Mouse (Mus musculus) heart, embryonic 15.5 days (tissue): ENCODE measurements around the gene Txnip. TPM values are rescaled to one million over a fixed set of nuclear protein-coding genes. Genes with fewer than 3 reads are reported as not detected.

Source experiments
- ATAC-seq: fragments of 200-750 bp; cut with Nextera tagmentation; replicated peaks from 2 replicates; pipeline ENCODE4 v1.8.0; 2017; ENCODE audit warnings: low read depth, moderate TSS enrichment; ENCODE audit not compliant: insufficient number of reproducible peaks, insufficient read depth, low FRiP score
- H3K27ac ChIP-seq: fragments of 300-500 bp; sonication (generic); 2 replicates; pipeline ENCODE4 v1.5.1; 2015; ENCODE audit warnings: mild to moderate bottlenecking, inconsistent platforms
- H3K27me3 ChIP-seq: fragments of 300-500 bp; sonication (generic); 2 replicates; pipeline ENCODE4 v1.6.1; 2015; ENCODE audit warnings: inconsistent platforms
- H3K36me3 ChIP-seq: fragments of 300-500 bp; sonication (generic); 2 replicates; pipeline ENCODE4 v1.6.1; 2015; ENCODE audit warnings: mild to moderate bottlenecking, inconsistent platforms
- H3K4me1 ChIP-seq: fragments of 300-500 bp; sonication (generic); replicated peaks from 2 replicates; pipeline ENCODE4 v1.6.1; 2015; ENCODE audit warnings: inconsistent platforms
- H3K4me2 ChIP-seq: fragments of 300-500 bp; sonication (generic); 2 replicates; pipeline ENCODE4 v1.6.1; 2015; ENCODE audit warnings: inconsistent platforms, mild to moderate bottlenecking, moderate library complexity
- H3K4me3 ChIP-seq: fragments of 300-500 bp; sonication (generic); 2 replicates; pipeline ENCODE4 v1.5.1; 2015; ENCODE audit warnings: mild to moderate bottlenecking, inconsistent platforms
- H3K9ac ChIP-seq: fragments of 300-500 bp; sonication (generic); 2 replicates; pipeline ENCODE4 v1.6.1; 2015; ENCODE audit warnings: mild to moderate bottlenecking, inconsistent platforms
- H3K9me3 ChIP-seq: fragments of 300-500 bp; sonication (generic); replicated peaks from 2 replicates; pipeline ENCODE4 v1.6.1; 2016; ENCODE audit warnings: inconsistent platforms
- WGBS: fragments of 180-500 bp; shearing (Covaris S2); methylation state at CpG from one replicate; pipeline ENCODE4 v1.1.7; 2015; ENCODE audit warnings: mixed read lengths; 5-methylcytosine and 5-hydroxymethylcytosine counted together
- polyA plus RNA-seq: library from polyadenylated mRNA; unstranded; fragments of >200 nt; fragmentation: Nextera tagmentation; extraction: Ambion mirVana; gene quantifications from 2 replicates; pipeline ENCODE4 v1.2.1, GENCODE M21; 2015

Txnip gene
- polyA plus RNA-seq, 1 experiment from 2014 or later = 208 TPM

DNA sequence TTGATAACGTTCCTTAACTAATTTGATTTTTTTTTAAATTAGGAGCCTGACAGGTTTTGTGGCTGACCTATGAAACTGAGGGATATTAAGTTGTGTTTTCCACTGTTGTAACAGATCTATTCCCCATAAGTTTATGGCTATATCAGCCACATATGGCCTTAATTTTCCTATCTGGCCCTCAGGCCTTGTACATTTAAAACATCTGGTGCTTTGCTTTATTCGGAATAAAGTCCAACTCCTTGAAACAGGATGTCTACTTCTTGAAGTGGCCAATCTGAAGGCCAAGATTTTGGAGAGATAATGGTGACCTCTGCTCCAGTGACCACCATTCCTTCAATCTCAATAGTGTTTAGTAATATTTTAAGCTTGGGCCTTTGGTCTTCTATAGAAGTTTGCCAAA lies 18.4 kb upstream of the Txnip start:
- no peak for ATAC-seq
- Histone ChIP-seq H3K36me3 (no peaks in the 10 kb centered on the region), H3K4me2 (no peak overlapping the region), H3K9ac (no peak overlapping the region), H3K9me3 (no peaks in the 10 kb centered on the region), H3K27ac (no peak overlapping the region), H3K4me3 (no peak overlapping the region), H3K27me3 (no peaks in the 10 kb centered on the region), H3K4me1 (peaks cover 4% of the 10 kb centered on the region)
- 64% methylated on average over 2 of the region's 2 CpGs for whole genome bisulfite sequencing

DNA sequence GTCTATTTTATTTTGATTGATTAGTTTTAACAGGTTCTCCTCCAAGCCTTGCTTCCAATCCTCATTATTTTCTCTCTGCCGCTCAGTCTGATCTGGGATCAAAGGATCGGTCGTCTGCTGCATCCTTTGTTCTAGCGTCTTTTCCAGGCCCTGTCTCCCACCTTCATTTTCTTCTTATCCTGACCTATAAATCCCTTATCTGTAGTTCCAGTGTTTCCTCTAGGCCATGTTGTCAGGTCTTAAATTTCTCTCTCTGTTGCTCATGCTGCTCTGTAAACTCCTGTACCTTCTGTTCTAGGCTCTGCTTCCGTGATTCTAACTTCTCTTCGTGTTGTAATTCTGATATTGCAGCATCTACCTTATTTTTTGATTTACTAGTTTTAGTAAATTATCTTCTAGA lies 17.0 kb upstream of the Txnip start:
- 44% methylated on average over 6 of the region's 6 CpGs for WGBS
- Histone ChIP-seq H3K27ac (no peak overlapping the region), H3K4me1 (peaks cover 4% of the 10 kb centered on the region), H3K27me3 (no peaks in the 10 kb centered on the region; the same call in 1 of the 2 replicates), H3K4me2 (no peak overlapping the region), H3K4me3 (no peak overlapping the region), H3K9ac (no peak overlapping the region), H3K36me3 (no peaks in the 10 kb centered on the region), H3K9me3 (no peaks in the 10 kb centered on the region)
- no peak for ATAC-seq

GRCm38 (mm10) chr3:96541328-96542078 lies 16.3 kb upstream of the Txnip start:
- WGBS = 22% methylated on average over 14 of the region's 14 CpGs
- Histone ChIP-seq H3K27me3 (no peaks in the 10 kb centered on the region; the same call in 1 of the 2 replicates), H3K9ac (no peak overlapping the region), H3K27ac (no peak overlapping the region), H3K4me1 (peaks cover 4% of the 10 kb centered on the region), H3K4me3 (no peak overlapping the region), H3K9me3 (no peaks in the 10 kb centered on the region), H3K36me3 (no peaks in the 10 kb centered on the region), H3K4me2 (no peak overlapping the region)
- ATAC-seq = no peak

DNA sequence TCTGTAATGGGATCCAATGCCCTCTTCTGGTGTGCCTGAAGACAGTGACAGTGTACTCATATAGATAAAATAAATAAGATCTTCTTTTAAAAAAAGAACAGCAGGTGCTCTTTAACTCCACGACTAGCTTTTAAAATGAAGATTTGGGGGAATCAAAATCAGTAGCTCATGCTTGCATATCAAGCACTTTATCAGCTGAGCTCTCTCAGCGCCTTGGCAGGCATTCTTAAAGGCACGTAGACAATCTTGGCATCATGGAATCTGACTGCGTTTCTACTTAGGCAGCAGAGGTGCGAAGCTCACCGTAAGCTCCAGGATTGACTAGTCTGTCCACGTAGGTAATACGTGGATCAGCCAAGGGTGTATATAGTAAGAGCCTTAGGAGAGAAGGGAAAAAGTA lies 15.2 kb upstream of the Txnip start:
- no peak overlapping the region for H3K4me2 ChIP-seq
- no peak overlapping the region for H3K4me3 ChIP-seq
- ATAC-seq = no peak
- no peaks in the 10 kb centered on the region for H3K36me3 ChIP-seq
- no peak overlapping the region for H3K9ac ChIP-seq
- no peaks in the 10 kb centered on the region for H3K9me3 ChIP-seq
- peaks cover 4% of the 10 kb centered on the region for H3K4me1 ChIP-seq
- H3K27me3 ChIP-seq = no peaks in the 10 kb centered on the region; the same call in 1 of the 2 replicates
- 60% methylated on average over 8 of the region's 8 CpGs for WGBS
- H3K27ac ChIP-seq = no peak overlapping the region

DNA sequence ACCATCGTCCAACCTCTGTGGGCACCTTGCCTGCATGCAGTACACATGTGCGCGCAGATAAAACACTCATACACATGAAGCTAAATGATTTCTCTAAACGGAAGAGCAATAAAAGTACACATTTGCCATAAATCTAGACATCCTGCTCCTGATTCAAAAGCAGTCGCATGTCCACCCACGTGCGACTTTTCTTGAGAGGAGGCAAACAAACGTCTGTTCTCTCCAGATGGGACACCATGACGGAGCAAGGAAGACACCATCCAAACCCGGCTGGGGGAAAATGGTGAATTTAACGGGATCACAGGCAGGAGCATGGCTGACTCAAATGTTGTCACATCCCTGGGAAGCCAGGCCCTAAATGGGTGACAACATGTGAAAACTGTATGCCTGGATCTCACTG lies 14.4 kb upstream of the Txnip start:
- H3K9ac ChIP-seq = no peak overlapping the region
- H3K4me2 ChIP-seq = no peak overlapping the region
- H3K27ac ChIP-seq = no peak overlapping the region
- H3K27me3 ChIP-seq = no peaks in the 10 kb centered on the region; the same call in 1 of the 2 replicates
- no peak overlapping the region for H3K4me3 ChIP-seq
- H3K9me3 ChIP-seq = no peaks in the 10 kb centered on the region
- no peak for ATAC-seq
- WGBS = 79% methylated on average over 11 of the region's 11 CpGs
- no peaks in the 10 kb centered on the region for H3K36me3 ChIP-seq
- H3K4me1 ChIP-seq = peaks cover 4% of the 10 kb centered on the region

DNA sequence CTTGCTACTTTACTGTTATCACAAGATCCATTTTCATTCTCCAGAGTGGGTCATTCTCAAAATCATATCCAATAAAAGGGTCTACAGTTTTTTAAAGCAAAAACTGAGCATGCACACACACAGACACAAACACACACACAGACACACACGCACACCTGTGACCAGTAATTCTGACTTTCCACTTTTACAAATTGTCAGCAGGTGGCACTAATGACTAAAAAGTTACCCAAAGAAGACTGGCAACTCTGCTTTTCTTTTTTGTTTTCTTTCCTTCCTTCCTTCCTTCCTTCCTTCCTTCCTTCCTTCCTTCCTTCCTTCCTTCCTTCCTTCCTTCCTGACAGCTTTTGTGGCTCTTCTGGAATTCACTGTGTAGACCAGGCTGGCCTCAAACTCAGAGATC lies 12.2 kb upstream of the Txnip start:
- Histone ChIP-seq H3K36me3 (no peaks in the 10 kb centered on the region), H3K4me3 (no peak overlapping the region), H3K4me2 (no peak overlapping the region), H3K9ac (no peak overlapping the region), H3K27ac (no peak overlapping the region), H3K4me1 (peaks cover 17% of the 10 kb centered on the region), H3K9me3 (no peaks in the 10 kb centered on the region), H3K27me3 (no peaks in the 10 kb centered on the region; the same call in 1 of the 2 replicates)
- WGBS = 37% methylated on average over 1 of the region's 1 CpGs
- ATAC-seq = no peak

- Histone ChIP-seq H3K4me1 (peaks cover 26% of the 10 kb centered on the region), H3K9ac (no peak overlapping the region), H3K27ac (no peak overlapping the region), H3K36me3 (no peaks in the 10 kb centered on the region), H3K9me3 (no peaks in the 10 kb centered on the region), H3K4me2 (no peak overlapping the region), H3K4me3 (no peak overlapping the region), H3K27me3 (no peaks in the 10 kb centered on the region; the same call in 1 of the 2 replicates)
- WGBS = 42% methylated on average over 4 of the region's 4 CpGs
- ATAC-seq = no peak
Observed at GRCm38 (mm10) chr3:96546880-96547279, 10.9 kb upstream of the Txnip start.

DNA sequence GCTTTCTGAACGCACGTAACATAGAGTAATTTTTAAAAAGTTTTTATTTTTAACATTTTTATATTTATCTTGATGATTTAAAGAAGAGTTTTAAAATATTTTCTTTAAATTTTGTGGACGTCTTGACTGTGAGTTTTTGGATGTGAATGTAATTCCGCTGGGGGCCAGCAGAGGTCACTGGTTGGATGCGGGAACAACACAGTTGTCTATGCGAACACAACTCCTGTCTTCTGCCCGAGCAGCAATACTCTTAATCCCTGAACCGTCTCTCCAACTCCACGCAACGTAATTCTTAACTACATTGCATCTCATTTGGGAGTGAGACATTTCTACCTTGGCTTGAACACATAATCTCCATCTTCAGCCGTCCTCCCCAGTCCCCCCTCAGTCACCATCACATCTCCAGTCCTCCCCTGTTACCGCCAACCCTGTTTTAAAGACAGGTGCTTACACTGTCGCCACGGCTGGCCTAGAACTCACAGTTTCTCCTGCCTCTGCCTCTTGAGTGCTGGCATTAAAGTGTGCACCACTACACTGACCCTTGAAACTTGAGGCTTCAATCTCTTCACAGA lies 10.3 kb upstream of the Txnip start:
- Histone ChIP-seq H3K9ac (peak overlapping the region; percentile 26; the same call in 1 of the 2 replicates), H3K4me3 (no peak overlapping the region), H3K27me3 (no peaks in the 10 kb centered on the region; the same call in 1 of the 2 replicates), H3K9me3 (no peaks in the 10 kb centered on the region), H3K36me3 (no peaks in the 10 kb centered on the region), H3K4me1 (peaks cover 28% of the 10 kb centered on the region), H3K4me2 (peak overlapping the region; percentile 44), H3K27ac (no peak overlapping the region)
- no peak for ATAC-seq
- WGBS = 10% methylated on average over 14 of the region's 14 CpGs

DNA sequence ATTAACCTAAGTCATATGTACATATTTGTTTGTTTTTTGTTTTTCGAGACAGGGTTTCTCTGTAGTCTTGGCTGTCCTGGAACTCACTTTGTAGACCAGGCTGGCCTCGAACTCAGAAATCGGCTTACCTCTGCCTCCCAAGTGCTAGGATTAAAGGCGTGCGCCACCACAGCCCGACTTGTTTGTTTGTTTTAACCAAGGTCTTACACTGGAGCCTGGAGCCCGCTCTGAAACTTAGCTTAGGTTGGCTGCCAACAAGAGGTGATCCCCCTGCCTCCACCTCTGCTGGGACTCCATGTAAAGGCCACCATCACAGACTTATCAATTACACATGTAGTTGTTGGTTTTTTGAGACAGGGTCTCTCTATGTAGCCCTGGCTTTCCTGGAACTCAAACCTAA lies 8.9 kb upstream of the Txnip start:
- H3K36me3 ChIP-seq = no peaks in the 10 kb centered on the region
- H3K4me2 ChIP-seq = peak overlapping the region; percentile 29; the same call in 1 of the 2 replicates
- no peak overlapping the region for H3K4me3 ChIP-seq
- H3K9me3 ChIP-seq = no peaks in the 10 kb centered on the region
- WGBS = 77% methylated on average over 7 of the region's 7 CpGs
- H3K27me3 ChIP-seq = no peaks in the 10 kb centered on the region; the same call in 1 of the 2 replicates
- peak overlapping the region; percentile 76 for H3K27ac ChIP-seq
- no peak overlapping the region for H3K9ac ChIP-seq
- no peak for ATAC-seq
- peaks cover 32% of the 10 kb centered on the region for H3K4me1 ChIP-seq

GRCm38 (mm10) chr3:96549346-96549745 lies 8.4 kb upstream of the Txnip start:
- Histone ChIP-seq H3K36me3 (no peaks in the 10 kb centered on the region), H3K27ac (peak overlapping the region; percentile 76), H3K27me3 (no peaks in the 10 kb centered on the region; the same call in 1 of the 2 replicates), H3K9ac (no peak overlapping the region; the same call in 1 of the 2 replicates), H3K4me1 (peaks cover 37% of the 10 kb centered on the region), H3K4me2 (peak overlapping the region; percentile 29), H3K4me3 (no peak overlapping the region), H3K9me3 (no peaks in the 10 kb centered on the region)
- WGBS = 60% methylated on average over 5 of the region's 5 CpGs
- no peak; the same call in 1 of the 2 replicates for ATAC-seq

DNA sequence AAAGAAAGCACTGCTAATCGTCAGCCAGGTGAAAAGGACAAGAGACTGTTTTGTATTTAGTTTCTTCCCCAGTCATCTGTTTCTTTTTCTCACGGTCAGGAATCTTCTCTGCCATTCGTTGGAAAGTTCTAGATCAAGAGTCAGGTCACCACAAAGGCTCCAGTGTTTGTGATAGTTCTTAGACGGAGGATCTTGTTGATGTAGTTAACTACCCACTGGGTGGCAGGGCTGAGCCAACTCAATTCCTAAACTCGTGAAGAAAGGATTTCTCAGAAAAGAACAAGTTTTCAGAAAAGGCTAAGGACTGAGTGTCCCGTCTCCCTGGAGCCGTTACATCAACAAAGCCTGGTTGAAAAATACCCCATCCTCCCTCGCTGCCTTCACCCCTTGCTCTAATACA lies 6.6 kb upstream of the Txnip start:
- Histone ChIP-seq H3K9ac (no peak overlapping the region; the same call in 1 of the 2 replicates), H3K4me2 (no peak overlapping the region)
- no peak for ATAC-seq

More for the DNA sequence above, 6.6 kb upstream of the Txnip start:
- peaks cover 55% of the 10 kb centered on the region for H3K4me1 ChIP-seq
- no peaks in the 10 kb centered on the region for H3K36me3 ChIP-seq
- peak overlapping the region; percentile 29 for H3K27ac ChIP-seq
- WGBS = 15% methylated on average over 8 of the region's 8 CpGs
- no peak overlapping the region for H3K4me3 ChIP-seq
- H3K9me3 ChIP-seq = no peaks in the 10 kb centered on the region
- H3K27me3 ChIP-seq = no peaks in the 10 kb centered on the region
